Mouse (Mus musculus): ENCODE measurements at regions not wholly inside any gene's neighbourhood (a gene's known extent, or its start where the extent isn't known, plus 50 kb on each side); places are given as distances from the start of the nearest gene placed in this dataset.

GRCm38 (mm10) chr13:102640171-102640570 is 53.2 kb upstream of the Cd180 start:
- Histone ChIP-seq H3K9me3 (ENCODE audit: low read length) (peaks cover 5% of the 10 kb centered on the region), H3K4me3 (replicated peaks; ENCODE audit: low read length) (no peak overlapping the region), H3K36me3 (ENCODE audit: insufficient read depth, low read length) (no peaks in the 10 kb centered on the region), H3K4me1 (replicated peaks; ENCODE audit: low read depth, low read length) (peaks cover 2% of the 10 kb centered on the region; the same call in 1 of the 2 replicates), H3K27me3 (ENCODE audit: insufficient read depth, low read length) (no peaks in the 10 kb centered on the region; the same call in 1 of the 2 replicates)
- TF ChIP-seq CTCF (conservative IDR thresholded peaks at IDR 0.05; ENCODE audit: low read length) (no peak), NANOG (IDR thresholded peaks at IDR 0.05; ENCODE audit: borderline replicate concordance, low read length) (no peak), POU5F1 (IDR thresholded peaks at IDR 0.05; ENCODE audit: borderline replicate concordance, low read length) (no peak)

All from E14TG2a.4 (cell line).